Mouse (Mus musculus) kidney, postnatal 0 days (tissue): ENCODE measurements at regions not wholly inside any gene's neighbourhood (a gene's known extent, or its start where the extent isn't known, plus 50 kb on each side); places are given as distances from the start of the nearest gene placed in this dataset.

Source experiments
- ATAC-seq: fragments of 200-750 bp; cut with Nextera tagmentation; replicated peaks from 2 replicates; pipeline ENCODE4 v1.8.0; 2017; ENCODE audit warnings: low read depth, moderate number of reproducible peaks, moderate TSS enrichment, moderate library complexity; ENCODE audit not compliant: low FRiP score
- DNase-seq: peaks from one replicate; pipeline ENCODE4 v3.0.0-alpha.2; 2016; ENCODE audit warnings: low spot score
- H3K27ac ChIP-seq: fragments of 300-500 bp; sonication (generic); 2 replicates; pipeline ENCODE4 v1.5.1; 2014; ENCODE audit warnings: mild to moderate bottlenecking
- H3K27me3 ChIP-seq: fragments of 300-500 bp; sonication (generic); 2 replicates; pipeline ENCODE4 v1.6.1; 2014; ENCODE audit warnings: low read length, mixed read lengths; ENCODE audit not compliant: insufficient read depth
- H3K36me3 ChIP-seq: fragments of 300-500 bp; sonication (generic); 2 replicates; pipeline ENCODE4 v1.6.1; 2014; ENCODE audit warnings: low read length, mixed read lengths; ENCODE audit not compliant: insufficient read depth
- H3K4me1 ChIP-seq: fragments of 300-500 bp; sonication (generic); replicated peaks from 2 replicates; pipeline ENCODE4 v1.6.1; 2014; ENCODE audit warnings: antibody characterized with exemption, low read length, mixed read lengths; ENCODE audit not compliant: insufficient read depth
- H3K4me2 ChIP-seq: fragments of 300-500 bp; sonication (generic); 2 replicates; pipeline ENCODE4 v1.6.1; 2014; ENCODE audit warnings: mild to moderate bottlenecking, low read length, moderate library complexity, mixed read lengths
- H3K4me3 ChIP-seq: fragments of 300-500 bp; sonication (generic); replicated peaks from 2 replicates; pipeline ENCODE4 v1.5.1; 2014; ENCODE audit warnings: low read depth, low read length
- H3K9ac ChIP-seq: fragments of 300-500 bp; sonication (generic); 2 replicates; pipeline ENCODE4 v1.6.1; 2014; ENCODE audit warnings: low read depth, low read length
- H3K9me3 ChIP-seq: fragments of 300-500 bp; sonication (generic); replicated peaks from 2 replicates; pipeline ENCODE4 v1.6.1; 2016; ENCODE audit warnings: low read length, inconsistent platforms, mixed read lengths
- CTCF ChIP-seq: IDR thresholded peaks from 2 replicates; pipeline ENCODE4 v1.5.1; 2016; ENCODE audit warnings: antibody characterized with exemption, low read depth, mild to moderate bottlenecking, moderate library complexity
- WGBS: fragments of 180-500 bp; shearing (Covaris S2); extraction: QIAGEN DNeasy Blood & Tissue Kit; methylation state at CpG from one replicate; pipeline ENCODE4 v1.1.7; 2014; 5-methylcytosine and 5-hydroxymethylcytosine counted together

DNA sequence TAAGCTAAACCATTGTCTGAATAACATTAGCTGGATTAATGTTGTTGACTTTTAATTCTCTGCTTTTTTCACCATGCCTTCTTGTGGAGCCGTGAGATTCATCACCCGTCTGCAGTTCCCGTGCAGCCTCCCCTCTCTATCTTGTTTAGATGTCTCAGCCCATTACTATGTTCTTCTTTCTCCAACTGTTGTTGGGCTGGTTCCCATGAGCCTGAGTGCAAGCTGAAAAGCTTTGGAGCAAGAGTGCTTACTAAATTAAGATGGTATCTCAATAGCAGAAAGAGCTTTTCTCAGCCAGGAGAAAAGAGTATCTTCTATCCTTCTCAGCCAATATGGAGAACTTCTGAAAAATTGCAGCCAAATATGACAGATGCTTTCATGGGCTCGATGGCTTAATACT, 348.1 kb downstream of the Osr1 start:
- H3K9ac ChIP-seq: no peak overlapping the region
- no peak for TF ChIP-seq CTCF
- H3K4me2 ChIP-seq: no peak overlapping the region
- H3K4me3 ChIP-seq: no peak overlapping the region
- no peaks in the 10 kb centered on the region for H3K36me3 ChIP-seq
- no peaks in the 10 kb centered on the region for H3K4me1 ChIP-seq
- no peaks in the 10 kb centered on the region for H3K9me3 ChIP-seq
- DNase-seq: no peak
- ATAC-seq: no peak
- 71% methylated on average over 4 of the region's 4 CpGs for WGBS
- no peaks in the 10 kb centered on the region for H3K27me3 ChIP-seq
- H3K27ac ChIP-seq: no peak overlapping the region

DNA sequence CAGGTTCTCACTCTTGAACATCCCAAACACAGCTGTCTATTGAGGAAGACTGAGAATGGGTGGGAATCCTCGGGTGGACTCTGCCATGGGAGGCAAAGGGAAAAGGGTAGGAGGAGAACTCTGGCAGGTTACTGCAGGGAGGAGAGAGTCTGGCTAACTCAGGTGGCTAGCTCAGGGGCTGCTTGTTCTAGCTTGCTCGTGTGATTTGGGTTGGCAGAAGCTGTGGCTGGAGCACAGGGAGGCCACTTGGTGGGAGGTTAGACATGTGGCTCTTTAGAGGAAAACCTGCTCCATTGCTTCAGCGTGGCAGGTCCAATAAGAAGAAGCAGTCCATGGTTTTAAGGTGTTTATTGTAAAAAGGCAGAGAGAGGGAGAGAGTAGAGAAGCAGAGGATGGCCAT, 349.1 kb downstream of the Osr1 start:
- Histone ChIP-seq H3K4me2 (no peak overlapping the region), H3K36me3 (no peaks in the 10 kb centered on the region), H3K27me3 (no peaks in the 10 kb centered on the region), H3K9me3 (no peaks in the 10 kb centered on the region), H3K27ac (no peak overlapping the region), H3K9ac (no peak overlapping the region), H3K4me1 (no peaks in the 10 kb centered on the region), H3K4me3 (no peak overlapping the region)
- no peak for TF ChIP-seq CTCF
- 70% methylated on average over 3 of the region's 3 CpGs for WGBS
- ATAC-seq: no peak
- no peak for DNase-seq

DNA sequence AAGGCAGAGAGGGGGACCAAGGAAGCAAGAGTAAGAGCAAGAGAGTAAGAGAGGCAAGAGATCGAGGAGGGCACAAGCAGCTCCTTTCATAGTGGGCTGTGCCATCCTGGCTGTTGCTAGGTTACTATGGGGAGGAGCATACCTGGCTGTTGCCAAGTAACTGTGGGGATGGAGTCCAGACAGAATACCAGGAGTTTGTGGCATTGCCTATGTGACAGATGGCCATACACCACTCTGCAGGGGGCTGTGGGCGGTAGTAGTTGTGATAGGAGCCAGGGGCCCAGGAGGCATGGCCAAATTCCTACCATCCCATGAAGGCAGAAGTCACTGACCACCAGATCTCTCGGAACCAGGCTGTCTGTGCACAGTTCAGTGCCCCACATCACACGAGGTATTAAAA, 349.5 kb downstream of the Osr1 start:
- Histone ChIP-seq H3K9me3 (no peaks in the 10 kb centered on the region), H3K27ac (no peak overlapping the region), H3K36me3 (no peaks in the 10 kb centered on the region), H3K4me3 (no peak overlapping the region), H3K9ac (no peak overlapping the region), H3K4me2 (no peak overlapping the region), H3K27me3 (no peaks in the 10 kb centered on the region), H3K4me1 (no peaks in the 10 kb centered on the region)
- 87% methylated on average over 4 of the region's 4 CpGs for WGBS
- ATAC-seq: no peak
- no peak for TF ChIP-seq CTCF
- no peak for DNase-seq

DNA sequence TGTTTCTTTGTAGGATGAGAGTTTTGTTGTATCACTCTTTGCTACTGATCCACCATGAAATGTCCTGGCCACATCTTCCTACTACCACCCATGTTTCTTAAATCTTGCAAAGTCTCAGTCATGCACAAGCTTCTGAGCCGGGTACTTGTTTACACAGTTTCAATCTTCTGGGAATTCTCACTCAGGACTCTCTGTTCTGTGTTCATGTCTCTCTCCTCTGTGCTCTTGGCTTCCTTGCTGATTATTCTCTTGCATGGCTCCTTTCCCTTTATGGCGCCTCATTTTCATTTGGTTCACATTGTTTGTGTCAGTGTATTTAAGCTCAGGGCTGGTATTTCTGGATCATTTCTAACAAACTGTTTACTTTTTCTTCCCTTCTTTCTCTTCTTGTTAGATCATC, 350.5 kb downstream of the Osr1 start:
- 83% methylated on average over 2 of the region's 2 CpGs for WGBS
- H3K9ac ChIP-seq: no peak overlapping the region
- no peaks in the 10 kb centered on the region for H3K9me3 ChIP-seq
- H3K4me1 ChIP-seq: no peaks in the 10 kb centered on the region
- DNase-seq (no peak), ATAC-seq (no peak)
- H3K4me3 ChIP-seq: no peak overlapping the region
- H3K27me3 ChIP-seq: no peaks in the 10 kb centered on the region
- TF ChIP-seq CTCF: no peak
- H3K36me3 ChIP-seq: no peaks in the 10 kb centered on the region
- H3K4me2 ChIP-seq: no peak overlapping the region
- H3K27ac ChIP-seq: no peak overlapping the region

DNA sequence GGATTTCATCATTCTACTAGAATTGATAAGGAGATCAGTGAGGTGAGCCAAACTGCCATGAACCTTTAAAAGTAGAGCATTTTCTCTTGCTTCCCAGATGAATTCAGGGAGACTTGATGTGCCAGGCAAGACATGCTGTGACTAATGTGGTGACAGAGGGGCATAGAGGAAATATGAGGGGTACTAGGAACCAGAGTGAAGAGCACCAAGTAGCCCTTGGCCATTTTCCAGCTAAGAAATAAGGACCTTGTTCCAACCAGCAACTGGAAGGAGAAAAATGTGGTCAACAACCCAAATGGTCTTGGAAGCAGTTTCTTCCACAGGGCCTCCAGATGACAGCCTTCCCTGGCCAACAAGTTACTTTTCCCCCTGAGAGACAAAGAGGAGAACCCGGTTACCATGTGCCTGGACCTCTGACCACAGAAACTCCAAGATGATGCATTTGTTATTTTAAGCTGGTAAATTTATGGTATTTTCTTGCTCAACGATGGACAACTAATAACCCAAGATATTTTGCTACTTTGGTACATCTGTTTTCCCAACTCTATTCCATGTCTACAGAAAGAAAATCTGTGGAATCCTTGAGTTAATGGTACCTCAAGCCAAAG, 351.8 kb downstream of the Osr1 start:
- H3K36me3 ChIP-seq: no peaks in the 10 kb centered on the region
- H3K4me2 ChIP-seq: no peak overlapping the region
- no peak overlapping the region for H3K27ac ChIP-seq
- no peak for DNase-seq
- no peak for ATAC-seq
- no peak for TF ChIP-seq CTCF
- H3K9ac ChIP-seq: no peak overlapping the region
- no peaks in the 10 kb centered on the region for H3K27me3 ChIP-seq
- no peak overlapping the region for H3K4me3 ChIP-seq
- no peaks in the 10 kb centered on the region for H3K9me3 ChIP-seq
- H3K4me1 ChIP-seq: no peaks in the 10 kb centered on the region
- 71% methylated on average over 2 of the region's 2 CpGs for WGBS

DNA sequence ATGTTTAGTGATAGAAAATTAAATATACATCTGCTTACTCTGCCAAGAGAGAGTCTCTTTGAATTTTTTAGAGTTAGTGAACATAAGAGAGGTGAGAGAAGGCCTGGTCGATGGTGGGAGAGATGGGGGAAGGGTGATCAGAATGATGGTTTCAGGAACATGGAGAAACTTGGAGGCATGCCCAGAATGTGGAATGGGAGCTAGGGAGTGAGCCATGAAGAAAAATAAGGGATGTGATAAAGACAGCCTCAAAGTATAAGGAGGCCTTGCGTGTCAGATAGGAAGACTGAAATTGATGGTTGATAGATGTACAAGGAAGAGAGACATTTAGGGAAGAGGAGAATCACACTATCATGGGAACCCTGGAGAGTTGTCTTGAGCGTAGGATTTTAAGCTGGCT, 354.6 kb downstream of the Osr1 start:
- no peaks in the 10 kb centered on the region for H3K36me3 ChIP-seq
- H3K27me3 ChIP-seq: no peaks in the 10 kb centered on the region
- no peak overlapping the region for H3K27ac ChIP-seq
- TF ChIP-seq CTCF: no peak
- H3K4me2 ChIP-seq: no peak overlapping the region
- H3K9me3 ChIP-seq: no peaks in the 10 kb centered on the region
- H3K9ac ChIP-seq: no peak overlapping the region
- peak; percentile 54 for DNase-seq
- no peak overlapping the region for H3K4me3 ChIP-seq
- H3K4me1 ChIP-seq: no peaks in the 10 kb centered on the region
- 57% methylated on average over 3 of the region's 3 CpGs for WGBS
- ATAC-seq: no peak

DNA sequence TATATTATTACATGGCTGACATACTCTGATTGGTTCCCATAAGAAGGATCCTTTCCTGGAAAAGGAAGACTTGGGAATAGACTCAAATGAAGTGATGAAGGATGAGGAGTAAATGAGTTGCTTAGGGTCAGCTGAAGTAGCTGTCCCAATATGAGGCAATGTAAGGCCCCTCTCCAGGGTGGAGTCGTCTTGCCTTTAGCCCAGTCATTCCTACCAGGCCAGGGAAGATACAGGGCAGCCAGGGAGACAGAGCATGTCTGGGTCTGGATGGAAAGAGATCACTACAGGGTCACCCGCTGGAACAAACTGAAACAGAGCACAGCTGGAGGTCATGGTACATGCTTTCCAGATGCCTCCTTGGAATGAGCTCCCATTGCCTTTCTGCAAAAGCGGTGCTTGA, 364.2 kb downstream of the Osr1 start:
- ATAC-seq (no peak), DNase-seq (no peak)
- WGBS: 85% methylated on average over 3 of the region's 3 CpGs

More for the DNA sequence above, 364.2 kb downstream of the Osr1 start:
- H3K9me3 ChIP-seq: no peaks in the 10 kb centered on the region
- TF ChIP-seq CTCF: no peak
- H3K4me3 ChIP-seq: no peak overlapping the region
- no peaks in the 10 kb centered on the region for H3K4me1 ChIP-seq
- H3K36me3 ChIP-seq: no peaks in the 10 kb centered on the region
- H3K27me3 ChIP-seq: no peaks in the 10 kb centered on the region
- no peak overlapping the region for H3K9ac ChIP-seq
- no peak overlapping the region for H3K4me2 ChIP-seq
- H3K27ac ChIP-seq: no peak overlapping the region
